Mouse (Mus musculus) spleen, postnatal 14 days (tissue): ENCODE data around the gene Gstp3.
"Not testable (repeated sequence)": the region's sequence is repeated elsewhere in the genome, so short reads cannot be mapped to it uniquely, and the experiment has no call there.

ENCODE experiments used
- DNase-seq, 2 experiments: peaks; one replicate each; pipeline ENCODE4 v3.0.0; 2021 to 2022; ENCODE audit warnings: low spot score in 2 of 2

The Gstp3 gene

GRCm38 (mm10) chr19:4040941-4041340, 18.4 kb downstream of the Gstp3 start:
- not testable (repeated sequence) for DNase-seq

DNA sequence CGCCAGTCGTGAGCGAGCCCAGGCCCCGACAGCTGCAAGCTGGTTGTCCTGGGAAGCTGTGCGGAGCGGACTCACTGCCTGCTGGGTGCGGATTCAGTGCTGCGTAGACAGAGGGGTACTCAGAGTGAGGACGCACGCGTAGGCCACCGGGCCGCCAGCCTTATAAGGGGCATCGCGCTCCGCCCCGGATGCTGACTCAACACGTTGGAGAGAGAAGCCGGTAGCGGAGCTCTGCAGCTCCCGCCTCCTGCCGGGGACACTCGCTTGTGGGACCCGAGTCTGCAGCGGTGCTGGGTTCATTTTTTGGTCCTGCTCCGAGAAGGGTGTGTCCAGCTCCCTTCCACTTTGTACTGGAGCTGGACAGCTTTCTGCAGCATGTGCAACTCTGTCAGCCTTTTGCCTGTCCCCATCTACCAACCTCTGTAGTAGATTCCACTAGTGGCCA, 21.6 kb downstream of the Gstp3 start, which contains the start of gene Gstp1:
Gene Gstp1, minus strand, starts transcription at position 198 of the 445 bp plus-strand sequence.
- DNase-seq, result peak; percentile 68 to 79

GRCm38 (mm10) chr19:4037154-4037787, 22.1 kb downstream of the Gstp3 start:
- not testable (repeated sequence) for DNase-seq

GRCm38 (mm10) chr19:4036327-4037045, 22.9 kb downstream of the Gstp3 start:
- DNase-seq, result no peak

DNA sequence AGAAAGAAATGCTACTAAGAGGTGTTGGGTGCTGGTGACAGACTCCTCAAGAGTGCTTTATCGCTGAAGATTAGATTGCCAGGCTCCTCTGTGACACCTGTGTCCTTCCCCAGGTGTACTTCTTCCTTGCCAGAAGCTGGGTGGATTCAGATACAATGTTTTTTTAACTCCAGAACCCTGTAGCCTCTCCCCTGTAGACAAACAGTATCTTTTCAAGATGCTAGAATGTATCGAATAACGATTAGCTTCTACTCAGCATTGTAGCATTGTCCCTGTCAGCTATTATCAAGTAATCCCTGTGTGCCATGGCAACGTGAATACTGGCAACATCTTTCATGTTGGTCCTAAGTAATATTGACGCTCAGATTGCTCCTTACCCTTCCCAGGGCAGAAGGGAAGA, 25.6 kb downstream of the Gstp3 start:
- no peak for DNase-seq

GRCm38 (mm10) chr19:4033298-4033697, 26.1 kb downstream of the Gstp3 start:
- no peak for DNase-seq

GRCm38 (mm10) chr19:4032668-4033067, 26.7 kb downstream of the Gstp3 start:
- DNase-seq, result no peak

GRCm38 (mm10) chr19:4027576-4027975, 31.8 kb downstream of the Gstp3 start:
- DNase-seq, result no peak

DNA sequence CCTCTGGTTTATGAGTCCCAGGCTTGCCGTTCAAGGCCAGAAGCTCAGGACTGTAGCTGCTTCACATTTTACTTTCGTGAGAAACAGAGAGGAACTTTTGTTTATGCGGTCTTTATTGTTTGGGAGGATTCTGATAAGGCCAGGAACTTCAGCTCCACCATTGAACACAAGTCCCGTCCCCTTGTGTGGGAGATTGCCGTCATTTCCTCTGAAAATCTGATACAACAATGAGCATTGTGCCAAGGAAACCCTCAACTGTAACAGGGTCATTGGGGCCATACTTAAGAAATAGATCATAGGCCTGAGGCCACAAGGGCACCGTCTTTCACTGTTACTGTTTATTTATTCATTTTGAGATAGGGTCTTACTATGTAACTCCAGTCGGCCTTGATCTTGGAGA, 36.2 kb downstream of the Gstp3 start:
- DNase-seq, result no peak

DNA sequence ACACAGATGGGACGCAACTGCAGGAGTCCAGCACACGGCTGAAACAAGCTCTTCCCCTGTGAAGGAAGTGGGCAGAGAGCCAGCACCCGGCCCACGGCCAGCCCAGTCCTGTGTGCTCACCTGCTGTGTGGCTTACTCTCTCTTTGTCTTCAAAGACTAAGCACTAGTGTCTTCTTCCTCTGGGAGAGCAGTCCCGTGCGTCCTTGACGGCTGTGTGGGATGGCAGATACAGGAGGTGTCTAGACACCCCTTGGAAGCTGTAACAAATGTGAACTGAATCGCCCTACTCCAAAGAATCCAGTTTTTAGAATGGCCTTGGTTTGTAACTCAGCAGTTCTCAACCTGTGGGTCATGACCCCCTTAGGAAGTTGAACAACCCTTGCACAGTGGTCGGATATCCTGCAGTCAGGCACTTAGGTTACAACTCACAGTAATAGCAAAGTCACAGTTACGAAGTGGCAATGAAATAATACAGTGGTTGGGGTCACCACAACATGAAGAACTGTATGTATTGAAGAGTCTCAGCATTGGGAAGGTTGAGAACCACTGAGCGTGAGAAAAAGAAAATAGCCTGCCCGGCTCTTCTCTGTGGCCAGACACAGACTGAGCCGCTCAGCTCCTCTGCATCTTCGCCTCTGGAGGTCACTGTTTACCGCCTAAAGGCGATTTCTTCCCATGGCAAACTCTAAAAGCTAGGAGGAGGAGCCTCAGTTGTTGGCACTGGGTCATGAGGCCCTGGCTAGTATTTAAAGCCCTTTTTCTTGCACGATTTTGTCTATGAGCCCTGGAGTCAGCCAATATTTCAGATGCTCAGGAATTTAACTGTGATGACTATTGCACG, 40.4 kb downstream of the Gstp3 start:
- peak; percentile 40 to 66 for DNase-seq

GRCm38 (mm10) chr19:4017921-4018587, 41.3 kb downstream of the Gstp3 start:
- DNase-seq, result no peak

GRCm38 (mm10) chr19:4015635-4016034, 43.7 kb downstream of the Gstp3 start:
- DNase-seq, result no peak

DNA sequence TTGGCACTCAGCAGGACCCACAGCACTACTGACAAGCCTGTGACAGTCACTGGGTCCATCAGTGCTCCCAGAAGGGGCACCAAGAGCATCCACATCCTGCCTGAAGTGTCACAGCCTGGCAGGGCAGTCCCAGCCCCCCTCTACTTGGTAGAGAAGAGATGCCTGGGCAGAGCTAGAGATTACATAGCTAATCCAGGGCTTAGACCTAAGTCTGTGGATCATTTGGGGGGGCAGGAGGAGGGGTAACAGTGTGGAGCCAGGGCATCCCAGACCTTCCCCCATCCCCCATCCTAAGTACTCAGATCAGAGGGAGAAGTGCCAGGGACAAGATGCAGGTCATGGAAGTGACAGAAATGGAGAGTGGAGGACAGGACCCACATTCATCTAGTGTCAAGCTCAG, 44.6 kb downstream of the Gstp3 start:
- no peak for DNase-seq

- DNase-seq, result no peak
Observed at GRCm38 (mm10) chr19:4013066-4013465, 46.3 kb downstream of the Gstp3 start.

DNA sequence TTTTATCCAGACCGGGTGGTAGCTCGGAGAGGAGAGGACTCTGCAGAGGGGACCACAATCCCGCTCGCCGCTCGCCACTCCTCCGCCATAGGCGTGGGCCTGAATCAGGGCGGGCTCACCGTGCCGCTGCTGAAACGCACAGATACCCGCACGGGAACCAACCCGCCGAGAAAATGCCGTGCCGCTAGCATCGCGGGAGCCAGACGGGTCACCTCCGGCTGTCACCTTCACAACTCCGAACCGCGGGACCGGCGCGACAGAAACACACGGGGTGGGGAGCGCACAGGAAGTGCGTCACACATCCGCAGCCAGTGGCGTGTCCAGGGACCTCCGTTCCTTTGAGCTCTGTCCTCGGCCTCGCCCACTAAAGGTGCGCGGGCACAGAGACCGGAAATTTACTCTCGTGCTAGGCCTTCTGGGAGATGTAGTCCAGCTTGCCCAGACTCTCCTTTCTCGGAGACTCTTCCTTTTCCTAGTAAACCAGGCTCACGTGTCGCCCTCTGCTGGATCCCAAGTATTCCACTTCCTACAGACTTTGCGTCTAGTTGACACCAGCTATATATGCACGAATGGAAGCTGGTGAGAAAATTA, 46.8 kb downstream of the Gstp3 start, which contains the start of gene Ndufv1:
Gene Ndufv1, minus strand, starts transcription at position 375 of the 591 bp plus-strand sequence.
- peak; percentile 83 to 90 for DNase-seq

- no peak for DNase-seq
Observed at GRCm38 (mm10) chr19:4011086-4011485, 48.3 kb downstream of the Gstp3 start.
